Mouse (Mus musculus) ES-Bruce4 (cell line): ENCODE results near the gene Kcns1. TPM values are rescaled to one million over a fixed set of nuclear protein-coding genes. Genes with fewer than 3 reads are reported as not detected.

Experiments used
- H3K27ac ChIP-seq: 2 replicates; pipeline ENCODE4 v1.5.1; 2012; ENCODE audit warnings: low read length, inconsistent platforms; ENCODE audit not compliant: insufficient read depth
- H3K27me3 ChIP-seq: 2 replicates; pipeline ENCODE4 v1.6.1; 2012; ENCODE audit warnings: mild to moderate bottlenecking, low read length, inconsistent platforms; ENCODE audit not compliant: control insufficient read depth, poor library complexity, insufficient read depth, severe bottlenecking
- H3K36me3 ChIP-seq: 2 replicates; pipeline ENCODE4 v1.6.1; 2012; ENCODE audit warnings: inconsistent platforms, mild to moderate bottlenecking, low read length, moderate library complexity; ENCODE audit not compliant: control insufficient read depth, poor library complexity, insufficient read depth, severe bottlenecking
- H3K4me1 ChIP-seq: one replicate; pipeline ENCODE4 v1.8.1; 2011; ENCODE audit warnings: low read length; ENCODE audit not compliant: control insufficient read depth, insufficient read depth
- H3K4me3 ChIP-seq: 2 replicates; pipeline ENCODE4 v1.5.1; 2011; ENCODE audit warnings: low read depth, mild to moderate bottlenecking, low read length
- H3K9ac ChIP-seq: 2 replicates; pipeline ENCODE4 v1.6.1; 2012; ENCODE audit warnings: low read depth, mild to moderate bottlenecking, inconsistent platforms; ENCODE audit not compliant: poor library complexity, severe bottlenecking
- H3K9me3 ChIP-seq: replicated peaks from 2 replicates; pipeline ENCODE4 v1.6.1; 2012; ENCODE audit warnings: mild to moderate bottlenecking, low read length, inconsistent platforms; ENCODE audit not compliant: control insufficient read depth, poor library complexity, insufficient read depth, severe bottlenecking
- CTCF ChIP-seq: IDR thresholded peaks from one replicate; pipeline ENCODE4 v1.8.1; 2011; ENCODE audit warnings: low read depth, low read length
- EP300 ChIP-seq: IDR thresholded peaks from 2 replicates; pipeline ENCODE4 v1.6.1; 2011; ENCODE audit warnings: low read depth, low read length; ENCODE audit not compliant: insufficient read depth
- POLR2A ChIP-seq: IDR thresholded peaks from one replicate; pipeline ENCODE4 v1.8.1; 2011; ENCODE audit warnings: low read length; ENCODE audit not compliant: insufficient read depth
- polyA plus RNA-seq: library from polyadenylated mRNA; stranded (reverse); fragments of >200 nt; gene quantifications from 2 replicates; pipeline ENCODE4 v1.2.4, GENCODE M21; 2011; ENCODE audit warnings: low read depth; ENCODE audit not compliant: missing spikeins, insufficient read depth, insufficient read length

Kcns1 gene
- polyA plus RNA-seq, 1 experiment, result 0.22 TPM

- TF ChIP-seq CTCF, result no peak
- no peak for TF ChIP-seq EP300
- Histone ChIP-seq H3K4me3 (no peak overlapping the region), H3K9me3 (no peaks in the 10 kb centered on the region), H3K9ac (no peak overlapping the region), H3K27me3 (no peaks in the 10 kb centered on the region), H3K36me3 (peaks cover 13% of the 10 kb centered on the region), H3K4me1 (no peaks in the 10 kb centered on the region), H3K27ac (no peak overlapping the region)
These were observed 43.6 kb downstream of the Kcns1 start for GRCm38 (mm10) chr2:164127297-164127696.

DNA sequence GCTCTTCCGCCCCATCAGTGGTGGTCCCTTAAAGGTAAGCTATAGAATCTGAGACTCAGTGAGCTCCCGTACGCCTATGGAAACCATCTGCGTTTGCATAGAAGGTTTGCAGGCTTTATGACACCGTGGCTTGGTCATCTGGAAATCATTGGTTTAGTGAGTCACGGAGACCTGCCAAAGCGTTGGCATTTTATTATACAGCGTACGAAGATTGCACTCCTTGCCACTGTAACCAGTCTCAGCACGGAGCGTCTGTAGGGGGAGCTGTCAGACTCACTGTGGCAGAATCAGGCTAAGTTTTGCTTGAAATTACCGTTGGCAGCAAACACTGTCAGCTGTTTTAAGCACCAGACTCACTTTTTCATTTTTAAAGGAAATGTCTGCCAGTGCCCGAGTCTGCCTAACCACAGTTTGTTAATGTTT lies 44.4 kb downstream of the Kcns1 start:
- Histone ChIP-seq H3K36me3 (peaks cover 15% of the 10 kb centered on the region), H3K27me3 (no peaks in the 10 kb centered on the region), H3K4me3 (no peak overlapping the region), H3K27ac (no peak overlapping the region), H3K4me1 (no peaks in the 10 kb centered on the region), H3K9ac (no peak overlapping the region), H3K9me3 (no peaks in the 10 kb centered on the region)
- no peak for TF ChIP-seq POLR2A
- TF ChIP-seq CTCF, result peak; percentile 58

DNA sequence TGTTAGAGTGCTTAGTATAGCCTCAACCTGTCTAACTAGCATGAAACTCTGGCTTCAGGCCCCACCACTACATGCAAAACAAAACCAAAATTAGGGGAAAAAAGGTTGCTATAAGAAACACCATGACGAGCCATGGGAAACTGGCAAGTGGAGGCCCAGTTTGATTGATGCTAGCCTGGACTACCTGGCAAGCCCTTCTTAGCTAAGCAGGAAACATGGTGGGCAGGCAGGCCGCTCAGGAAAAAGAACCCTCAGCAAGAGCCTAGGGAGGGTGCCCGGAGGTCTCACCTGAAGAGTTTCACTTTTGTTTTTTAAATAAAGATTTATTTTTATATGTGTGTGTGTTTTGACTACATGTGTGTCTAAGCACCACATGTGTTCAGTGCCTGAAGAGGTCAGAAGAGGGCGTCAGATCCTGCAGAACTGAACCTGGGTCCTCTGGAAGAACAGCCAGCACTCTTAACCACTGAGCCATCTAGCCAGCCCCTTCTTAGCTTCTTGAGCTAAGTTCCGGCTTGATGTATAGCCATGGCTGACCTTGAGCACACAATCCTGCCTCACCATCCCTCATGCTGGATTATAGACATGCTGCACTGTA lies 47.6 kb downstream of the Kcns1 start:
- Histone ChIP-seq H3K27ac (no peak overlapping the region), H3K4me1 (no peaks in the 10 kb centered on the region), H3K27me3 (no peaks in the 10 kb centered on the region), H3K36me3 (peaks cover 16% of the 10 kb centered on the region), H3K9ac (no peak overlapping the region), H3K4me3 (no peak overlapping the region), H3K9me3 (no peaks in the 10 kb centered on the region)
- TF ChIP-seq POLR2A (no peak), CTCF (no peak), EP300 (no peak)

DNA sequence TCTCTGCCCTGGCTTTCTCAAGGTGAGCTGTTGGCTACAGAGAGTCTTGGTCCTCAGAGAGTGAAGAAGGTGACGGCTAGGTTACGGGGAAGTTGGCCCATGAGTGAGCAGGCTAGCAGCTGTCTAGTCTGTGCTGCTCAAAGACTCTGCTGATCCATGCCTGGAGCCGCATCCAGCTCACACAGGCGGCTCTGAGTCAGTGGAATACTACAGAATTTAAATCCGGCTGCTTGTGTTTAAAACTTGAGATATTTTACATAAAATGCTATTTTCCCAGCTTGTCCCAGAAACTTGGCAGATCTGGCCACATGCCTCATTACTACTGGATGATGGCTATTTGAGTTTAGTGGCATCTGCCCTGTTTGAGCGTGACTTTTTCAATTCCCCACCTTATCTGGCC lies 51.4 kb downstream of the Kcns1 start:
- peaks cover 17% of the 10 kb centered on the region for H3K36me3 ChIP-seq
- H3K4me3 ChIP-seq, result no peak overlapping the region
- H3K9me3 ChIP-seq, result no peaks in the 10 kb centered on the region
- H3K9ac ChIP-seq, result no peak overlapping the region
- H3K4me1 ChIP-seq, result no peaks in the 10 kb centered on the region
- no peak for TF ChIP-seq CTCF
- no peak for TF ChIP-seq POLR2A
- no peak for TF ChIP-seq EP300
- no peaks in the 10 kb centered on the region for H3K27me3 ChIP-seq
- H3K27ac ChIP-seq, result no peak overlapping the region

GRCm38 (mm10) chr2:164115531-164115930 lies 55.4 kb downstream of the Kcns1 start:
- TF ChIP-seq POLR2A, result no peak
- no peak for TF ChIP-seq EP300
- TF ChIP-seq CTCF, result no peak
- no peaks in the 10 kb centered on the region for H3K9me3 ChIP-seq
- H3K4me3 ChIP-seq, result no peak overlapping the region
- H3K36me3 ChIP-seq, result peaks cover 13% of the 10 kb centered on the region
- H3K4me1 ChIP-seq, result no peaks in the 10 kb centered on the region
- no peak overlapping the region for H3K27ac ChIP-seq
- no peak overlapping the region for H3K9ac ChIP-seq
- no peaks in the 10 kb centered on the region for H3K27me3 ChIP-seq

DNA sequence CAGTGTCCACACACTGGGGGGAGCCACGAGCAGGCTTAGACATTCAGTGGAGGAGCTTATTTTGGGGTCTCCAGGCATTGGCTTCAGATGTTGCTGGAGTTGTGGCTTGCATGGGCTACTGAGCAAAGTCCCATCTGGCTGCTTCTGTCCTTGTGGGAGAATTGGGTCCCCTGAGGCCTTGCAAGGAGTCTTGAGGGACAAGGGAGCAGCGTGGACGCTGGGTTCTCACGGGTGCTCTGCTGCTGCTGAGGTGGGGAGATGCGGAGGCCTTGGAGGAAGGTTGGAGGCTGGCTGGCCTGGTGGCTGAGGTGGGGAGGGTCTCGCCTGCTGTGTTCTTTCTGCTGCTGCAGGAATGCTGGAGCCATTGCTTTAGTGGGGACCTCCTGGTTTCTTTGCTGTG lies 56.9 kb downstream of the Kcns1 start:
- no peak for TF ChIP-seq CTCF
- TF ChIP-seq POLR2A, result no peak
- no peak for TF ChIP-seq EP300
- Histone ChIP-seq H3K9ac (no peak overlapping the region), H3K36me3 (peaks cover 10% of the 10 kb centered on the region; the same call in 1 of the 2 replicates), H3K4me1 (no peaks in the 10 kb centered on the region), H3K27ac (no peak overlapping the region), H3K27me3 (no peaks in the 10 kb centered on the region), H3K4me3 (no peak overlapping the region), H3K9me3 (no peaks in the 10 kb centered on the region)

Other genes with a start within 250 kb of the Kcns1 start
- gene Ywhab, start 176.2 kb downstream of the Kcns1 start, polyA plus RNA-seq, result 132 and 137 TPM in 2 replicates
- gene Pabpc1l, start 145.7 kb downstream of the Kcns1 start, polyA plus RNA-seq, result 2.5 and 4.2 TPM in 2 replicates
- 59.9 and 74.8 TPM in 2 replicates for gene Stk4, start 100.8 kb downstream of the Kcns1 start, polyA plus RNA-seq
- 90.0 and 91.0 TPM in 2 replicates for gene Tomm34, start 99.9 kb downstream of the Kcns1 start, polyA plus RNA-seq
- gene Wfdc5, start 11.6 kb upstream of the Kcns1 start, polyA plus RNA-seq, result not detected in 2 replicates
- gene Wfdc12, start 19.5 kb upstream of the Kcns1 start, polyA plus RNA-seq, result not detected in 2 replicates
- gene Wfdc15a, start 29.0 kb upstream of the Kcns1 start, polyA plus RNA-seq, result not detected in 2 replicates
- gene Wfdc15b, start 50.5 kb upstream of the Kcns1 start, polyA plus RNA-seq, result not detected in 2 replicates
- gene Svs2, start 67.4 kb upstream of the Kcns1 start, polyA plus RNA-seq, result not detected in 2 replicates
- gene Svs3b, start 85.5 kb upstream of the Kcns1 start, polyA plus RNA-seq, result not detected in 2 replicates
- gene Svs4, start 107.3 kb upstream of the Kcns1 start, polyA plus RNA-seq, result not detected in 2 replicates
- not detected in 2 replicates for gene Svs3a, start 118.2 kb upstream of the Kcns1 start, polyA plus RNA-seq
- gene Svs6, start 145.6 kb upstream of the Kcns1 start, polyA plus RNA-seq, result not detected in 2 replicates
- gene Svs5, start 161.6 kb upstream of the Kcns1 start, polyA plus RNA-seq, result not detected in 2 replicates
- gene Slpi, start 218.0 kb upstream of the Kcns1 start, polyA plus RNA-seq, result 1.6 and 1.8 TPM in 2 replicates
- gene Rbpjl, start 232.0 kb upstream of the Kcns1 start, polyA plus RNA-seq, result not detected in 2 replicates
- 0.93 and 1.7 TPM in 2 replicates for gene Matn4, start 234.0 kb upstream of the Kcns1 start, polyA plus RNA-seq